Mouse (Mus musculus): ENCODE results near the gene Taar7d.

The Taar7d gene

GRCm38 (mm10) chr10:24026922-24027321 lies at the start of gene Taar7d:
Taar7d (plus strand) TSS chr10:24027222.
- in situ Hi-C loops (cut with MboI; ENCODE audit: low sequenced_read_pairs): no loop called here

- in situ Hi-C loops (cut with MboI; ENCODE audit: low sequenced_read_pairs): no loop called here
Observed at GRCm38 (mm10) chr10:23977958-23978357, 49.1 kb upstream of the Taar7d start.

GRCm38 (mm10) chr10:23978901-23979705 lies 47.9 kb upstream of the Taar7d start:
- in situ Hi-C loops (cut with MboI; ENCODE audit: low sequenced_read_pairs): no loop called here

GRCm38 (mm10) chr10:23985546-23985945 lies 41.5 kb upstream of the Taar7d start, which contains the start of gene Taar6:
Taar6 (minus strand) TSS chr10:23985646.
- in situ Hi-C loops (cut with MboI; ENCODE audit: low sequenced_read_pairs): no loop called here

- in situ Hi-C loops (cut with MboI; ENCODE audit: low sequenced_read_pairs): no loop called here
Observed at GRCm38 (mm10) chr10:23986419-23986818, 40.6 kb upstream of the Taar7d start.

- in situ Hi-C loops (cut with MboI; ENCODE audit: low sequenced_read_pairs): no loop called here
Observed at GRCm38 (mm10) chr10:23993381-23993780, 33.6 kb upstream of the Taar7d start, which contains the start of gene Taar7a. Taar7a (minus strand) TSS chr10:23993481.

- in situ Hi-C loops (cut with MboI; ENCODE audit: low sequenced_read_pairs): no loop called here
Observed at GRCm38 (mm10) chr10:23999639-24000038, 27.4 kb upstream of the Taar7d start, which contains the start of gene Taar7b. Taar7b (plus strand) TSS chr10:23999939.

- in situ Hi-C loops (cut with MboI; ENCODE audit: low sequenced_read_pairs): no loop called here
Observed at GRCm38 (mm10) chr10:24006442-24006841, 20.6 kb upstream of the Taar7d start.

GRCm38 (mm10) chr10:24007034-24007433 lies 20.0 kb upstream of the Taar7d start:
- in situ Hi-C loops (cut with MboI; ENCODE audit: low sequenced_read_pairs): no loop called here

- in situ Hi-C loops (cut with MboI; ENCODE audit: low sequenced_read_pairs): no loop called here
Observed at GRCm38 (mm10) chr10:24008143-24008542, 18.9 kb upstream of the Taar7d start.

- in situ Hi-C loops (cut with MboI; ENCODE audit: low sequenced_read_pairs): no loop called here
Observed at GRCm38 (mm10) chr10:24031347-24031746, 4.3 kb downstream of the Taar7d start.

- in situ Hi-C loops (cut with MboI; ENCODE audit: low sequenced_read_pairs): no loop called here
Observed at GRCm38 (mm10) chr10:24037314-24037713, 10.3 kb downstream of the Taar7d start, which contains the start of gene Taar7e. Taar7e (plus strand) TSS chr10:24037614.

- in situ Hi-C loops (cut with MboI; ENCODE audit: low sequenced_read_pairs): no loop called here
Observed at GRCm38 (mm10) chr10:24040120-24040869, 13.3 kb downstream of the Taar7d start.

GRCm38 (mm10) chr10:24049210-24049609 lies 22.2 kb downstream of the Taar7d start, which contains the start of gene Taar7f:
Taar7f (plus strand) TSS chr10:24049510.
- in situ Hi-C loops (cut with MboI; ENCODE audit: low sequenced_read_pairs): no loop called here

GRCm38 (mm10) chr10:24052039-24052438 lies 25.0 kb downstream of the Taar7d start:
- in situ Hi-C loops (cut with MboI; ENCODE audit: low sequenced_read_pairs): no loop called here

- in situ Hi-C loops (cut with MboI; ENCODE audit: low sequenced_read_pairs): no loop called here
Observed at GRCm38 (mm10) chr10:24058986-24059385, 32.0 kb downstream of the Taar7d start.

GRCm38 (mm10) chr10:24074751-24075150 lies 47.7 kb downstream of the Taar7d start:
- in situ Hi-C loops (cut with MboI; ENCODE audit: low sequenced_read_pairs): loop anchor here (25.0 kb wide), 1 partner anchor 262 kb away; no protein-coding TSS in a partner anchor

GRCm38 (mm10) chr10:24076200-24076599 lies 49.2 kb downstream of the Taar7d start, which contains the start of gene Taar8a:
Taar8a (plus strand) TSS chr10:24076500.
- in situ Hi-C loops (cut with MboI; ENCODE audit: low sequenced_read_pairs): loop anchor here (25.0 kb wide), 1 partner anchor 264 kb away; no protein-coding TSS in a partner anchor
